Mouse (Mus musculus) cerebellum, adult 9-11 months (tissue): Measurements from ENCODE around the gene Vwa2.

ENCODE experiments used
- DNase-seq: peaks from one replicate; pipeline ENCODE4 v3.0.0; 2022

The Vwa2 gene

DNA sequence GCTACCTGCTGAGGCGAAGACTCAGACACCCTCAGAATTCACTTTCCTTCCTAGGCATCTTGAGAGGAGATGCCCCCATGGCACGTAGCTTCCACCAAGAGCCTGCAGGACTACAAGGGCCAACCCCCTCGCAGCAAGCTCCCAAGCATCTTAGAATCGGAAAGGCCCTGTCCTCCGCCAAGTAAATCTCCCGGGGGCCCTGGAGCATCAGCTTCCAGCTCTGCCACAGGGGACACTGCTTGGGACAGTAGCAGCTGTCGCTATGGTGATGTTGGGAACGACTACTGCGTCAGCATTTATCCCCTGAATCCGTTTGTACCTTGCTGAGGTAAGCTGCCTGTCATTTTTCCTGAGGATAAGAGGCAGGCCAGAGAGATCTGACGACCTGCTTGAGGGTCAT, 36.5 kb downstream of the Vwa2 start:
- DNase-seq: no peak

DNA sequence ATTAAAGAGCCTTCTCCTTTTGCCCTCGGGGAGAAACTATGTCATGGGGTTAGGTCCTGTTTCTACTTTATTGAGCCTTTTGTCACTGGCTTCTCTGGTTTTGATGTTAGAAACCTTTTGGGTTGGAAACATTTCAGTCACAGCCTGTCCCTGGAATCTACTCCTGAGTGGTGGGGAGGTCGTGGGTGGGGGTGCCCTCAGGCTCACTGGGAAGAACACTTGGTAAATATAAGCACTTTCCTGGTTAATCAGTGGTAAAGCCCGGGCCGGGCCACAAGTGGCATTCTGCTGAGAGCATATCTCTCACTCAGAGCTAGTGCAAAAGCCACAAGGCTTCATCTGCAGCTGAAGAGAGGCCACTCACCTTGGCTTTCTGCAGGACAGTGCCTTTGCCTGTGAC, 39.7 kb downstream of the Vwa2 start:
- DNase-seq: no peak

DNA sequence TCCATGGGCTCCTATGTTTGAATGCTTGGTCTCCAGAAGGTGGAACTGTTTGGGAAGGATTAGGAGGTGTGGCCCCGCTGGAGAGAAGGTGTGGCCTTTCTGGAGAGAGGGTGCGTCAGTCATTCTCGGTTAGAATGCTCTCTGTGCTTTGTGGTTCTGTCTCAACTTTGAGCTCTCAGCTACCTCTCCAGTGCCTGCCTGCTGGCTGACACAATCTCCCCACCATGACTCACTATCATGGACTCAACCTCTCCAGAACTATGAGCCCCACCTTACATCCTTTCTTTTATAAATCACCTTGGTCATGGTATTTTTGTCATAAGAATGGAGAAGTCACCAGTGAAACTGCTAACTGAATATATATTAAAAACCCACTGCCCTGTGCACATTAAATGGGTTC, 40.6 kb downstream of the Vwa2 start:
- DNase-seq: no peak

DNA sequence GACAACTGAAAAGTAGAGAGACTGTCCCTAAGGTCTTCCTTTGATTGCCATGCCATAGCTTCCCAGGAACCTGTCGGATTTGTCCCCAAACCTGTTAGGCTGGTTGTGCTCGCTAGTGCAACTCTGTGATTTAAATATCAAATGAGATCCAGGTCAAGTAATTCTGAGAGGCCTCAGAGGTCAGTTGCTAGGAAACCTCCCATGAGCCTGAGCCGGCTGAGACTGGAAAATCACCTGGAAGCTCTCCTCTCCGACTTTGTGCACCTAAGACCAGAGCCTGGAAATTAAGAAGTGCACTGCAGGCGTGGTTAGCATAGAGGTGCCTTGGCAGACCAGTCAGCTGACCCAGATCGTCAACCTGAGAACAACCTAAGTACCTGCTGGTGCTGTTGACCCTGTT, 41.0 kb downstream of the Vwa2 start:
- no peak for DNase-seq

DNA sequence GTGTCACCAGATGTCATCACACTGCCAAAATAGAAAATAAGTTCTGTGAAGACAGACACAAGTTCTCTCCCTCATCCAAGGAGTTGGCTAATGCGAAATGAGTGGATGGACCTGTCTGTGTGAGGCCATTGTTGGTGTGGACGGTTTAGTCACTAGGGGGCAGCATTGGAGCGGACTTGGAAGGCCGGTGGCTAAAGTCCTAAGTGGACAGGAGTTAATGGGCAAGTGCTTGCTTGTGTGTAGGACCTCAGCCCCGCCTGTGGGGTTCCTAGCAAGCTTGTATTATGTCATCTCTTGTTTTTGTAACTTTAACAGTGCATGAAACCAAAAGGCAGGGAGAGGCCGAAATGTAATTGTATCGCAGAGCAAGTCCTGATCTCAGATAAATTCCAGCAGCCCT, 45.6 kb downstream of the Vwa2 start:
- DNase-seq: peak; percentile 89

DNA sequence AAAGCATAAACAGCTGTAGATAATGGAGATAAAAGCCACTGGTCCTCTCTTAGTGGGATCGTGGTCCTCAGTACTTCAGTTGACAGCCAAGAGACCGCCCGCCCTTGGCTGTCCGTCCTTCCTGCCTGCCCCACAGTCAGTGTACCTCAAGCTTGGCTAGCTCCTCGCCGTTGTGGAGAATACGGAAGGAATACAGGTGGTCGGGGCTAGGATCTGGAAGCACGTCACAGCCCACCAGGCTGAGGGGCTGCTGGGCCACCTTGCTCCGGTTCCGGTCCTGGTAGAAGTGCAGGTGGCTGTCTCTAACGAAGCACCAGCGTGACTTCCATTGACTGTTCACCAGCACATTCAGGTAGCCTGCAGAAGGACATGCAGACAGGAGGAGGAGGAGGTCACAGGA, 46.2 kb downstream of the Vwa2 start:
- DNase-seq: no peak

DNA sequence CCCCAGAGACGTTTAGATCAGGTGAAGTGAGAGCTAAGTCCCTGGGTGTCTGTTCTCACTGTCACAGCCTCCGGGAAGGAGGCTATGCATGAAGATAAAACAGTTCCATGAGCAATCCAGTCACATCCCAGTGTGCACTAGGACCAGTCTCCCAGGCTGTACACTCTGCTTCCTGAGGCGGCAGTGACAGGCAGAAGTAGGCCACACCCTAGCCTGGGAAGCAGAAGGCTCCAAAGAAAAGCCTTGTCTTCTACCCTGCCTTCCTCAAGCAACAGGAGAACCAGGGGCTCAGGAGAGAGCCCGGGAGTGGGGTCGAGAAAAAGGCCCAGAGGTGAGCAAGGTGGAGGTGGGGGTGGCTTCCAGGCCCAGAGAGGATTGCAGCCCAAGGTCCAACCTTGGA, 47.7 kb downstream of the Vwa2 start:
- DNase-seq: no peak

DNA sequence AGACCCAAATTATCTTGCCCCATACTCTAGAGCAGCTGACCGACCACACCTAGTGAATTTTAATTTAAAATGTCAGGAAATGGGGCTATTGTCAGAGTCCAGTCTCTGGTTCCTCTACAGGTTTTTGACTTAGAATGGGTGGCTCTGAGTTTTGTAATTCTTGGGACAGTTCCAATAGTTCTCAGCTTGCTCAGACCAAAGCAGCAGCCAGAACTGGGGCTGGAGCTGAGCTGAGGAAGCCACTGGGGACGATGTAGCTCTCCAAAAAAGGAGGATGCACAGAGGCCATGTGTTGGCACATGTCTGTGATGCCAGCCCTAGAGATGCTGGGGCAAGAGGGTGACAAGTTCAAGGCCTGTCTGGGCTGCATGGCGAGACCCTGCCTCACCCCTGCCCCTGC, 55.3 kb downstream of the Vwa2 start:
- no peak for DNase-seq

DNA sequence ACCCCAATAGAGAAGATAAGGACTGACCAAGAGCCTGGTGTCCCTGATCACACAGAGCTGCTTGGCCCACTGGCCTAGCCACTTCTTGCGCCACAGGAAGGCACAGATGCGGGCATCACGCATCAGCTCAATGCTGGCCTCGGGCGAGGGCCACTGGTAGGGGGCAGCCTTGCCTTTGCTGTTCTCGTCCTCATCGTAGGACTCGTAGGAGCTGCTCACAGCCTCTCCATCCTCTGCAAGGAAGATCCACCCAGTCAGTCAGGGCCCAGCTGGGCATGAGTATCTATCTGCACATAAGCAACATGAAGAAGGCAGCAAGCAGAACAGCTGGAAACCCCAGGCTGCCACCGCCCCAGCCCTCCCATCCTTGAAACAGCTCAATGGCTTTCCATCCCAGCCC, 56.0 kb downstream of the Vwa2 start:
- DNase-seq: no peak

DNA sequence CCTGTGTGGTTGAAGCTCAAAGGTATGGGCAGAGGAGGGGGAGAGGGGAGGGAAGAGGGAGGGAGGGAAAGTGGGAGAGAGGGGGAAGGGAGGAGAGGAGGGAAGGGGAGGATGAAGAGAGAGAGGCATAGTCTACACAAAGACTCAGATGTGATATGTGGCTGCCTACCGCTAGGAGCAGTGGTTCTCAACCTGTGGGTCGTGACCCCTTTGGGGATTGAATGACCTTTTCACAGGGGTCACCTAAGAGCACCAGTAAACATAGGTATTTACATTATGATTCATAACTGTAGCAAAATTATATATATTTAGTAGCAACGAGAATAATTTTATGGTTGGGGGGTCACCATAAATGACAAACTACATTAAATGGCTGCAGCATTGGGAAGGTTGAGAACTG, 59.8 kb downstream of the Vwa2 start:
- no peak for DNase-seq

DNA sequence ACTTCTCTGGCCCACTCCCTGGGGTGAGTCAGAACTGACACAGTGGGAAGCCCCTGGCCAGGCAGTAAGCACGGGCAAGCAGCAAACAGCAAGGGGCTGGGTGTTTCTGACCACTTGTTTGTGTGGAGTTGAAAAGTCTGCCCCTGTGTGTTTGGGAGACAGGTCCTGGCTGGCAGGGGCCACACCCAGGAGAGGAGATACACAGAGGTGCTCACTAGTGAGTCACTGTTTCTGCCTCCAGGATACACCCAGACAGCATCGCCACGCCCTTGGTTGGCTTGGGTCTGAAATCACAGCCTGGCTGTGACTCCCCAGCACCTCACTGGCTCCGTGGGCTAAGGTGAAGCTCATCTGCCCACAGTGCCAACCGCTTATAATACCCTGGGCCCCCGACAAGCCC, 61.1 kb downstream of the Vwa2 start:
- no peak for DNase-seq

DNA sequence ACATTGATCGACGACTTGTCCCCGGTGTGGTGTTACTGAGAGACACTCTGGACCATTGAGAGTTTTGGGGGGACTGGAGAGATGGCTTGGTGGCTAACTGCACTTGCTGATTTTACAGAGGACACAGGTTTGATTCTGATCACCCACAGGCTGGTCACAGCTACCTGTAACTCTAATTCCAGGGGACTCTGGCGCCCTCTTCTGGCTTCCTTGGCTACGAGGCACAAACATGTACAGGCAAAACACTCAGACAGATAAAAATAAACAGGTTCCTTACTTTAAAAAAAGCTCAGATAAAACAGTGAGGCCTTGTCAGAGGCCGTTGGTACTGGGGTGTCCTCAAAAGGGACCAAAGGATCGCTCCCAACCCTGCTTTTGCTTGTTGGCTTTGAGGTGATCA, 61.7 kb downstream of the Vwa2 start:
- no peak for DNase-seq

DNA sequence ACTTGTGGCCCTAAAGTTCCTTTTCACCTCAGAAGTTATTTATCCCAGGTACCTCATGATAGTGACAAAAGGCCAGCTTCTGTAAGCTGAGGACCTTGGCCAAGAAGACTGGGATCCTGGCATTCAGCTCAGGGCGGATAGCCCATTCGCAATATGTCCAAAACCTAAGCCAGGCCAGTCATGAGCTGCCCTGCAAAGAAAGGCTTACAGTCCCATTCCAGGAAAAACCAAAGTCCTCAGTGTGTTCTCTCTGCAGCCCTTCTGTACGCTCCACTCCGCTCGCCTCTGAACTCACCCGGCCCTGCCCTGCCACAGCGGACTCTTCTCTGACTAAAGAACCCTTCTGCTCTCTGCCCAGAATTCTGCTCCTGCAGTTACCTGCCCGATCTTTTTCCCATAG, 62.2 kb downstream of the Vwa2 start:
- DNase-seq: peak; percentile 73

DNA sequence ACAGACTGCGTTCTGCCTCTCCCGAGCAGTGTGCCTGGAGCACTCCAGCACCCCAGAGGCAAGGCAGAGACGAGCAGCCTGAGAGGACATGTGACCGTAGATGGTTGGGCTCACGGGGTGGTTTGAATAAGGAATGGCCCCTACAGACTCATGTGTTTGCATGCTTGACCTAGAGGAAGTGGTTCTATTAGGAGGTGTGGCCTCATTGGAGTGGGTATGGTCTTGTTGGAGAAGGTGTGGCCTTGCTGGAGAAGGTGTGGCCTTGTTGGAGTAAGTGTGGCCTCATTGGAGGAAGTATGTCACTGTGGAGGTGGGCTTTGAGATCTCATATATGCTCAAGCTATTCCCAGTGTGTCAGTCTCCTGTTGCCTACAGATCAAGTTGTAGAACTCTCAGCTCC, 63.9 kb downstream of the Vwa2 start:
- no peak for DNase-seq

DNA sequence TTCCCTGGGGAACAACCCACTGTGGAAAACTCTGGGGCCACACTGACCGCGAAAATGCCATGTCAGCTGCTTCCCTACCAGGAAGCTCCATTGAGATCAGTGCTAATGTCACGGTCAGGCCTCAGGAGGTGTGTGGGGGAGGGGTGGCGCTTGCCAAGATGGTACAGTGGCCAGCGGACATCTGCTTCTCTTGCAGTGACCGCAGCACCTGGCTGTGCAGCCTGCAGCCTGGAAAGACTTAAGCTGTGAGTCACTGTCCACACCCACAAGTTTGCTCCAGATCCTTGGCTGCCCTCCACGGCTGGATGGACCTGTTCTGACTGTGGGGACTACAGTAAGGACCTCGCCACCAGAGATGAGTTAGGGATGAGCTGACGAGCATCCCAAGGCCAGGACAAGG, 65.8 kb downstream of the Vwa2 start:
- DNase-seq: no peak

DNA sequence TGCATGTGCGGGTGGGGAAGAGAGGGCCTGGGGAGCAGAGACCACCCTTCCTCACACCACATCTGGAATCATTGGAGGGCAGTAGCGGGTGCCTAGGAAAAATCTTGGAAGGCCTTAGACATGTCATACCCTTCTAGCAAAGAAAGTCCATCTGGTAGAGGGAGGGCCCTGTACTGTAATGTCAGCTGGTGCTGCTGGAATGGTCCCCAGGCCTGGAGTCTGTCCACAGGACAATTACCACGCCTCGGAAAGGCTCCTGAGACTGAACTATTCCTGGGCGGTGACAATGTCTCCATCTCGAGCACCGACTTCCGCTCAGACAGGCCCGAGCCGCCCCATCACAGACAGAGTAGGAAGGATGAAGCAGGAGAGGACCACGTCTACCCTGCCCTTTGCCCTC, 66.5 kb downstream of the Vwa2 start:
- DNase-seq: peak; percentile 74

DNA sequence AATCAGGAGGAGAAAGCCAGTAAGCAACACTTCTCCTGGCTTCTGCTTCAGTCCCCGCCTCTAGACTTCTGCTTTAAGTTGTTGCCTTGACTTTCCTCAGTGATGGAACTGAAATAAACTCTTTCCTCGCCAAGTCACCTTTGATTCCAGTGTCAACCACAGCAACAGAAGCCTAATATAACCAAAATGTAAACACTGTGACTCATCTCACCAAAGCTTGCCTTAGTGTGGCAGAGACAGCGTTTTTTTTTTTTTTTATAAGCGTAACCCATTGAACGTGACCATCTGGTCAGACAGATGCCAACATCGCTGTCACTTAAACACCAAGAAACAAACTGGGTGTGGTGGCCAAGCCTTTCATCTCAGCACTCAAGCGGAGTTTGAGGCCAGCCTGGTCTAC, 68.2 kb downstream of the Vwa2 start:
- DNase-seq: no peak

DNA sequence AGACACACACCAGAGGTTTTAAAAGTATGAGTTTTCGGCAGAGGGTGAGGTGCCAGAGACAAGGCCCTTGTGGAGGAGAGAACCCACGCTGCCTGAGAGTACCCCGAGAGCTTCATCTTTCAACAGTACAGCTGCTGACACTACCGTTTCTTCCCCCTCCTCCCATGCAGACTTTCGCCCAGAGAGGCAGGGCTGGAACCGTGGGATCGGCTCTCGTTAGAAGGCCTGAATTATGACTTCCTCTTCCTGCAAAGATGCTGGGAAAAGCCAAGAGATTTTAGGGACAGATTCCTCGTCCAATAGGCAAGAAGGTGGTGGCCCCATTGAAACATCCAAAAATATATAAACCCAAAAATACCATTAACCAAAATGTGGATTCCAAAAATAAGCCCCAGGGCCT, 70.2 kb downstream of the Vwa2 start:
- DNase-seq: no peak

DNA sequence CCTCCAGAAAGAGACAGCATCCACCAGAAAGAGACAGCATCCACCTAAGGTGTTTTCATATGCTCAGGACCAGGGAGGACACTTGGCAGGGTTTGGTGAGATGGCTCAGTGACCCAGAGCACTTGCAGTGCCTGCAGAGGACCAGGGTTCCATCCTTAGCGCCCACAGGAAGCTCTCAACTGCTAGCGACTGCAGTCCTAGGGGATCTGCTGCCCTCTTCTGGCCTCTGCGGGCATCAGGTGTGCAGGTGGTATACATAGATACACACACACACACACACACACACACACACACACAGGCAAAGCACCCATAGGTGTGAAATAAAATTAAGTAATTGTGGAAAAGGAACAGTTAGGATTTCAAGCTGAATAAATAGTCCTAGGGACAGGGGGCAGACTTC, 70.8 kb downstream of the Vwa2 start:
- no peak for DNase-seq

DNA sequence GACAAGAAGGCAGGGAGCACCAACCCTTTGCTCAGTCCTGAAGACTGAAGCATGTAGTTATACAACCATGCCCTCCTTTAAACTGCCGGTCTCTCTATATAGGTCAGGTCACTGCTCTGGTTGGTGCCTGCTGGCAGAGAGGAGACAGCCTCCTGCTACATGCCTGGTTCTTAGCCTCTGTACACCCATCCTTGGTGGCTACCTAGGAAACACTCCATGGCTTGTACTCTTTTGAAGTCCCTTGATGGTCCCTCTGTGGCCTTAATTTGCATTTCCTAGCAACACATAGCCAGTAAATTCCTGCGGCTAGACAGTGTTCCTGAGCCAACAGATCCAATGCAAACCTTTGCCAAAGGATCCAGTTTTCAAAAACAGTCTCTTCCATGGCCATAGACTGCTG, 71.6 kb downstream of the Vwa2 start:
- DNase-seq: no peak

DNA sequence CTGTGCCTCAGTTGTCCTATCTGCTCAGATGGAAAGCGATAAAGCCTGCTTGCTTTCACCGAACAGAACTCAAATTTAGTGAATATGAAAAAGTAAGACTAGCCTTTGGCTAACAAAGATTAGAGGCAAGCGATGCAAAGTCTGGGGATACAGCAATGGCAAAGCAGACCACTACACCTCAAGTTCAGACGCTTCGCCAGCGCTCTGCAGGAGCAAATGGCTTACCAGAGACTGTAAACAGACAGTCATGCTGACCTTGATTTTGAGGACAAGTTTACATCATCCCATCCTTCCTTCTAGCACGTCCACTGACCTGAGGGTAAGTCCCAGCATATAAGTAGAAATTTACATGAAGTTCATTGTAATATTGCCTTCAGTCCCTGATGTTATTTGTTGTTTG, 72.2 kb downstream of the Vwa2 start:
- no peak for DNase-seq

DNA sequence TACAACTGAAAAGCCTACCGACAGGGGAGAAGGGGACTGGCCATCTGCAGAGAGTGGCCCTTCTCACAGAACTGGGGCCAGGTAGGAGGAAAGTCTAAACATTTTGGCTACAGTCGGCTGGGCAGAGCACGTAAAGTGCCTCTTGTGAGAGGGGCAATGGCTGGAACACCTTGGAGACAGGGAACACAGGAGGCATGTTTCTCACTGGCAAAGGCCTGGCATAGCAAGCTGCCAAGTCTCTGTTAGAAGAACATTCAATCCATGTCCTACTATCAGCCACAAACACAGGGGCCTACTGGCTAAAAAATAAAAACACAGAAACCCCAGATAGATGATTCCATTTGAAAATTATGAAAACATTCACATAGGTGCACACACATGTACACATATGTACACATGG, 72.7 kb downstream of the Vwa2 start:
- DNase-seq: no peak

DNA sequence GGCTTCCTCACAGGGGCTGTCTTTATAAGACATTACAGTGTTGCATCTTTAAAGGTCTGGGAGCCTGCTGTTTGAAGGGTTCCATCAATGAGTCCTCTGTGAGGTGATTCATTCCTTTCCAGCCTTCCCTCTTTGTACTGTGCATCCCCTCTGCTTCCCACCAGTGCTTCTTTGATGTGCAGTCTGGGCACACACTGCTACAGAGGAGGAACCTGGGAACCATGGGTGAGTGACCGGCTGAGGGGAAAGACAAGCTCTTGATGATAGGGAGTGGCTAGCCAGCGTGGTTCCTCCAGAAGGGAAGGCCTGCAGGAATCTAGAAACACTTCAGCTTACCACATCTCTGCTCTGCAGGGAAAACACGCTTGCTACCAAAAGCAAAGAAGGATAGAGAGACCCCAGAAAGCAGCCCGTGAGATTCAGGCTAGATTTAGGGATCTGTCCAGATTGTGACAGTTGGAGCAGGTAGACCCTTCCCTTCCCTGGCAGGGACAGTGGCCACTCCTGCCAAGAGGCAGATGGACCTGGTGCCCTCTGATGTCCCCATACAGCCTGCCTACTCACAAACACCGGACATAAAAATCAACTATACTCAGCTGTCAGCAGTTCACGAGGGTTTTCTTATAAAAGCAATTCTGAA, 74.0 kb downstream of the Vwa2 start:
- peak; percentile 77 for DNase-seq

DNA sequence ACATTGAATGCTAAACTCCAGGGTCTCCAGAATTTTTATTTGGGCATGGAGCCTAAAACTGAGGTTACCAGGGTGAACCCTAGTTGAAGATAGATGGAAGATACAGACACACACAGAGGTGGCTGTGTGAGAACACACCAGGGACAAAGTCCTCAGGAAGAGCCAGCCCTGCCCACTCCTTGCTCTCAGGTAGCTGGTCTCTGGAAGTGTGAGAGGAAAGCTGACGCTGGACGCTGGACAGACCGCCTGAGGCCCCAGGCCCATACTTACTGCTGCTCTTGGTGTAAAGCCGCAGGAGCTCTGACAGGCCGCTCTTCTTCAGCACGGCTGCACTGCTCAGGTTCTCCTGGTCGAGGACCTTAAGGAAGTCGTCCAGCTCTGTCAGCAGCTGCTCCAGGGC, 75.8 kb downstream of the Vwa2 start:
- no peak for DNase-seq

DNA sequence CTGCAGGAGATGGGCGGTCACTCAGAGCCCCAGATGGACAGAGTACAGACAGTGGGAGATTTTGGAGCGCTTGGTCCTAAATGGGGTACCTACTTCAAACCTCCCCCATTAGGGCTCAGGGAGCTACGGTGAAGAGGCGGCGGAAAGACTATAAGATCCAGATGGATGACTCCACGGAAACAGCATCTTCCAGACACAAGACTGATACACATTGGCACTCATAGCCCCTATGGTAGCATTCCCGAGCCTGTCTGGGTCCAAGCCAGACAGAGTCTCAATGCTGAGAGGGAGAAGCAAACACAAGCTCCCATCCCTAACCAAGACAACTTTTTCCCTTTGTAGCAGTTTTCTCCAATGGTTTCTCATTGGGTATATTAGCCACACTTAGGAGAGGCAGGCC, 76.8 kb downstream of the Vwa2 start:
- DNase-seq: no peak

DNA sequence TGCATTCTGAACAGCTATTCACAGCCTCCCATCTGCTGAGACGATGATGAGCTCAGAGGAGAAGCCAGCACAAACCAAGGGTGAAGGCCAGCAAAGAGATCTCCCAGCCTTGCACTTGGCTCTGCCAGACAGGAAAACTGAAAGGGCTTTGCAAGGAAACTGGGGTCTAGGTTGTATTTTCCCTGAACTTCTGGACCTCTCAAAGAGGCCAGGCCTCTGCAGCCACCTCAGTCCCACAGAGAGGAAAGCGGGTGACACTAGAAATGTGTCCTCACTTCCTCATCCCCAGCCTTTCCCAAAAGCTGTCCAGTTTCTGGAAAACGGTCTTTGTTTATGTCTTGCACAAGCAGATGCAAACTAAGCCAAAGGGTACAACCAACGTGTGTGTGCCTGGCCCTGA, 79.8 kb downstream of the Vwa2 start:
- DNase-seq: no peak
